Mouse (Mus musculus) thymus, adult 18-20 months (tissue): ENCODE data around the gene Ppp2r5b.

Experiments used
- DNase-seq, 2 experiments: peaks; one replicate each; pipeline ENCODE4 v3.0.0; 2022; ENCODE audit warnings: mixed read lengths in 2 of 2

The Ppp2r5b gene

DNA sequence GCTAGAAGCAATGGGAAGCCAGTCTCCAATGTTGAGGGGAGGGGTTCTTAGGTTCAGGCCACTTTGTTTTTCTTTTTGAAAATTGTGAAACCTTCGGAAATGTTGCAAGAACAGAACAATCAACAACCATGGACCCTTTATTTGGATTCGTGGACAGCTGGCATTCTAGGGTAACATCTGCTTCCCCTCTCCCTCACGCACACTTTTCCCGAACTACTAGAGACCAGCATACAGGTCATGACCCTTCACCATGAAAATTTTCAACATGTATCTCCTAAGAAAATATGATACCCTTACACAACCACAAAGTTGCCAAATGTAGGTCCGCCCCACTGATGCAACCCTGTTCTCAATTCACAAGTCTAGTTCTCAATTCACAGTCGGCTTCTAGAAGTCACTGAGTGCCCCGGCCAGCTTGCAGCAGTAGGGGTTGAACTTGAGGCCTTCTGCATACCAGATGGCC is 33.0 kb upstream of the Ppp2r5b start:
- no peak for DNase-seq

- DNase-seq = peak; percentile 64 to 72
Measured at GRCm38 (mm10) chr19:6268170-6268528, 32.5 kb upstream of the Ppp2r5b start.

DNA sequence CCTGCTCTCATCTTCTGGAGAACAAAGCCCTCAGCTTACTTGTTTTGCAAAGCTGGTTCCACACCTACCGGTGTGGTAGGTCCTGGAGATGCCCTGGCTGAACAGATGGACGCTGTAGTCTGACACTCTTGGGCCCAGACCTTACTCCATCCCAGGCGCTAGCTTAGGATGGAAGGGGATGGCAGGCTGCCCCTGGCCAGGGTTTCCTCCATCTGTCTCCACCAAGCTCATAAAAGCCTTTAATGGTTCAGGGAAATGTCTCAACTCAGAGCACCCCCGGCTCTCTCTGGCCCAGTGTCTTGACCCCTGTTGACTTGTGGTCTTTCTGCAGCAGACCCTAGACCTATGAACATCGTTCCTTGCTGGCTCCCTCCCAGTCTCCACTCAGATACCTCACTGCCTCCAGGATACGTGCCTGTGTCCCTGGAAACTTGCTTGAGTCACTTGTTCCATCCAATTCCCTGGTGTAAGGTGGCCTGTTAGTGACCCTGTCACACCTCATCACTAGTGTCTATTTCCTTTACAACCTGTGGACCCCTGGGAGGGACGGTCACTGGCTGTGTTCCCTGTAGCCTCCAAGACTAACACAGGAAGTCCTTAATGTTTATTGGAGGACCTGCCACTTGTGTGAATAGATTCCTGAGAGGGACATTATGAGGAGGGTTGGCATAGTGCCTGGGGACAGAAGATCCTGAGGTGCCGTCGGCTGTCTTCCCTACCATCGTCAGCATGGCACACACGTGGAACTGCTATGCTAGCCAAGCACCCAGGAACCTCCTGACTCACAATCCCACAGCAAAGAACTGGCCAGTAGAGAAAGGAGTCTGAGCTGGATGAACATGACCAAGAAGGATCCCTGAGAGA is 31.9 kb upstream of the Ppp2r5b start:
- no peak for DNase-seq

GRCm38 (mm10) chr19:6265727-6266182 is 30.1 kb upstream of the Ppp2r5b start:
- DNase-seq = no peak

GRCm38 (mm10) chr19:6264945-6265344 is 29.3 kb upstream of the Ppp2r5b start:
- no peak for DNase-seq

DNA sequence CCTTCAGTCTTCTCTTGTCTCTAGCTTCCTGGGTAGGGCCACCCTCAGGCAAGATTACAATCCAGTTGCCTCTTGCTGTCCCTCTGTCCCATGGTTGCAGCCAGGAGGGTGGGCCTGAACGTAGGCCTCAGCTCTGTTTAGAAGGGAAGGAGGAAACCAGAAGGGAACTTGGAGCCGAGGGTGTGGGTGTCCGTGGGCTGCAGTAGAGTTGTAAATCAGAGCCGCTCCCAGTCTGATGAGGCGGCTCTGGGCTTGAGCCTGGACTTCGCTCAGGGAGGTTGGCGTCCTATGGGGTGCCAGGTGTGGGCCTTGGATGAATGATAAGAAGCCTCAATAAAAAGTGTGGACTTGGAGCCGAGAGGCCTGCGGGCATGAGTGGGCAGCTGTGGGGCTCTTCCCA is 28.5 kb upstream of the Ppp2r5b start:
- no peak for DNase-seq

DNA sequence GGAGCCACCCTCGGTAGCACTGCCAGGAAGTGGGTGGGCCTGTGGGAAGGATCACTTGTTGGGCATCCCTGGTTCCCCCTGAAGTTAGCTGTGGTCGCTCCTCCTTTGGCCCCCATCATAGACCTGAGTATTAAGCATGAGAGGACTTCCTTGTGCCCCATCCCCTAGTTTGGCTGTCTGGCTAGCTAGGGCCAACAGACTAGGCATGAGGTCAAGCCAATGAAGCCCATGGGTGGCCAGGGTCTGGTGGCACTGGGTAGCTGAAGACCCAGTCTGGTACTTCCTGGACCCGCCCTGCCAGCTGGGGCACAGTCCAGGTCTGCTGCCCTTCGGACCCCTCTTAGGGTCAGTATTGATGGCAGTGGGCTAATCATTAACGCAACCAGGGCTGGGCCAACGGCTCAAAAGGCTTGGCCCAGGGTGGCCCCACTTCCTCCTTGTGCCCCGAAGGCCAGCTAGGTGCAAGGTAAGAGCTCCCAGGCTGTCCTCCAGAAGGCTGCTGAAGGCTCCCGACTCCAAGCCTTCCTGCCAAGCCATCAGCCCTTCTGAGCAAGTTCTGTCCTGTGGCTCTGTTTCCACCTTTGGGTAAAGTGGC is 27.3 kb upstream of the Ppp2r5b start:
- DNase-seq = no peak

DNA sequence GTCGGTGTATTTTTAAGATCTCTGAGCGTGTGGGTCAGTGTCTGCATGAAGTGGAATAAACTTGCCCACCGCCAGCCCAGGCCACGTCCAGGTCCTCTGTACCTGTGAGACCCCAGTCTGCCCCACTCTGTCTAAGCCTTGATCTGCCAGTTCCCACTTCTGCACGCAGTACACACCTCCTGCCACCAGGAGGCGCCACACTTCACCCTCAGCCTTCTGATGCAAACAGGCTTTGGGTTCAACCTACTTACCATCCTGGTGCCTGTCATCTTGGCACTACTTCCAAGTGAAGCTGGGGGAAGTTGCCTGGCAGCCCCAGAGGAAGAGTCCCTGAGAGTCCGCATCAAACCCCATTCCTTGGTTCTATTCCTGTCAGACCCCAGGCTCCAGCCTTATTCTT is 26.6 kb upstream of the Ppp2r5b start:
- DNase-seq = peak; percentile 52 to 53

GRCm38 (mm10) chr19:6261379-6261778 is 25.7 kb upstream of the Ppp2r5b start:
- DNase-seq = no peak

DNA sequence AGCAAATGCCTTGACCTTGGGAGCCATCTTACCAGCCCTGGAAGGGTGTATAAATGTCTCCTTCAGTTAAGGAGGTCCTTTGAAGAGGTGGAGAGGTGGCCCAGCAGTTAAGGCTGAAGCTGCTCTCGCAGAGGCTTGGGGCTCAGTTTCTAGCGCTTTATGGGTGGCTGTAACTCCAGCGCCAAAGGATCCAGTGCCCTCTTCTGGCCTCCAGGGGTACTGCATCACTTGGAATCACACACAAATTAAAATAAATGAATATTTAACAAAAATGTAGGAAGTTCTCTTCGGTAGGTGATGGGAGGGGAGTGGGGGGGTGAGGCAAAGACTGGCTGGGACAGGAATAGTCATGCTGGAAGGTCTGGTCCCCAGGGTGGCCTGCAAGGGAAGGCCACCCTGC is 25.3 kb upstream of the Ppp2r5b start:
- DNase-seq = no peak

- DNase-seq = no peak
Measured at GRCm38 (mm10) chr19:6260428-6260827, 24.8 kb upstream of the Ppp2r5b start.

DNA sequence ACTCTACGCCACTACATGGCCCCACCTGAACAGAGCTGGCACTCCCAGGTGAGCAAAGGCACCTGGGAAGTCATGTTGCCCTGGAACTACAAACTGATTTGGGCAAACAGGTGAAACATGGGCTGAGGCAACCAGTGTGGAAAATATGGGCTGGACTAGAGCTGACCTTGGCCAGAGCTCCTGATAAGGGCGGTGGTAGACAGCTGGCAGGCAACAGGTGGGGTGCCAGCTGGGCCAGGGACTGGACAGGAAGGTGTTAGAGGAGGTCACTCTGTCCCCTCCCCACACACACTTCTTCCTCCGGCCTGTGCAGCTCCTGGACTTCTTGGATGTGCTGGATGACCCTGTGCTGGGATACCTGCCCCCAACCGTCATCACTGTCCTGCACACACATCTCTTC is 17.3 kb upstream of the Ppp2r5b start:
- no peak for DNase-seq

GRCm38 (mm10) chr19:6247526-6248300 is 12.0 kb upstream of the Ppp2r5b start:
- no peak for DNase-seq

- DNase-seq = no peak
Measured at GRCm38 (mm10) chr19:6245806-6246205, 10.1 kb upstream of the Ppp2r5b start.

DNA sequence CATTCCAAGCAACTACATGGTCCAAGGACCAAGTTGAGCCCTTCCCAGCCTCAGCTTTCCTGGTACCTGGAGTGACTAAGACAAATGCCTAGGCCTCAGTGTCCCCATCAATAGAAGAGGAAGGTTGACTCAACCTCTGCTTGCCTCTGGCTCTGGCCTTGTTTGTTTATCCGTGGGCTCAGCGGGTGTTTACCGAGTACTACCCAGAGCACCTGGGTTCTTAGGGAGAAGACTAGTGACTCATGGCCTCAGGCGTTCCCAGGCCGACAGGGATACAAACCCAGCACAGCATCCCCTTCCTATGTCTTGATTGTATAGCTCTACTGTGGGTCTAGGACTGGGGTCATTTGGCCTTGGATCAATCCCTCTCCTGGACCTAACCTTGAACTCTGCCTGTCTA is 7.6 kb upstream of the Ppp2r5b start:
- DNase-seq = no peak

DNA sequence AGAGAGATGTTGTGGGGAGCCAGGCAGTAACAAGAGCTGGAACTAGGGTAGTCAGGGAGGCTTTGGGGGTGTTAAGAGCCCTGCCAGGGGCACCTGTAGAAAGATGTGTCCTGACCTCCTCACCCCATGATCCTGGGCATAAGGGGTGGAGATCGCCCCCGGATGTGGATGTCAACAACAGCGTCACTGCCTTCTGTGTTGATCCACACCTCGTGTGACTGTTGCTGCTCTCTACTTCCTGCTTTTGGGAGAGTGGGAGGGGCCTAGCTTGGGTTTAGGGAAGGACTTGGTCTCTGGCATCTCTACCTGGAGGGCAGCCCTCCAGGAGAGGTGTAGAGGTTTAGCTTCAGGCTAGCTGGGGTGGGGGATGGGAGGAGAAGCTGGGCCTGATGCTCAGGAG is 6.6 kb upstream of the Ppp2r5b start:
- DNase-seq = peak; percentile 42 to 71

DNA sequence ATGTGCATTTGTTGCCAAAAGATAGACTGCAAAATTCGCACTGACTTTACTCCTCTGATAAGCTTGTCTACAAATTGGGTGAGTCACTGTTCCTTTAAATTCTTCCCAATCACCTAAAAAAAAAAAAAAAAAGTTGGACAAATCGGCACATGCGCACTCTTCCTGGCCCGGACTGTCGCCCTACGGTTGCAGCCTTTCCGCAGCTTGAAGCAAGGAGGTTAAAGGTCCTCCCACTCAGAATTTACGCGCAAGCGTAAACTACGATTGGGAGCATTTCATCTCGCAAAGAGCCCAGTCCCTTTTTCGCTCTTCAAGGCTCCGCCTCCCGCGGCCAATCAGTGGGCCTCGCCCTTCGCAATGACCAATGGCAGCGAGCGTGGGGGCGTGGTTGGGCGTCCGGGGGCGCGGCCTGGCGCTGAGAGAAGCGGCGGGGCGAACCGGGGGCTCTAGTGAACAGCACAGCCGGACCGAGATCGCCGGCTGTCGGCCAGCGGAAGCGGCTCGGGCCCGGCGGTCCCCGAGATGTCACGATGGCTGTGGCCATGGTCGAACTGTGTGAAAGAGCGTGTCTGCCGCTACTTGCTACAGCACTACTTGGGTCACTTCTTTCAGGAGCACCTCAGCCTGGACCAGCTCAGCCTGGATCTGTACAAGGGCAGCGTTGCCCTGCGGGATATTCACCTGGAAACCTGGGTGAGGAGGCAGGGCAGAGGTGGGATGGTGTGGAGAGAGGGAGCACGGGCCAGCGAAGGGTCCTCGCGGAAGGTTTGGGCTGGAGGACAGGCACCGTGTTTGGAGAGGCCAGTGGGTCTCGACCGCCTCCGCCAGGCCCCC is 5.8 kb upstream of the Ppp2r5b start, which contains the start of gene Atg2a:
Gene Atg2a (plus strand): TSS at position 395 of the 834 bp plus-strand sequence.
- peak; percentile 97 to 99 for DNase-seq

GRCm38 (mm10) chr19:6240725-6241124 is 5.1 kb upstream of the Ppp2r5b start:
- DNase-seq = no peak

- no peak for DNase-seq
Measured at GRCm38 (mm10) chr19:6240136-6240535, 4.5 kb upstream of the Ppp2r5b start.

DNA sequence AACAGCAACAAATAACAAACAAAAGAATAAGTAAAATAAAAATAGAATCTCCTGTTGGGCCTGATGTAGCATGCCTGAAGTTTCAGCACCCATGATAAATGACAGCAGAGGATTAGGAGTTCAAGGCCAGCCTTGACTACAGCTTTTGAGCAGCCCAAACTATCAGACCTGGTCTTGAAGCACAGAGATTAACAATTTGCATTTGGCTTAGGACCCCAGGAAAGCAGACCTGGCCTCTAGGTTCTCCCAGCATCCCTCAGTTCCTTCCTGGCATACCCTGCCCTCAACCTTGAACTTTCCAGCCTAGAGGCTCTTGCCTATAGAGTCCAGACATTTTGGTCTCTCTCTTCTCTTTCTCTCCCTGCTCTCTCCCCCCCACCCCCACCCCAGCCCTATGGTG is 3.1 kb upstream of the Ppp2r5b start:
- DNase-seq = no peak

- DNase-seq = no peak
Measured at GRCm38 (mm10) chr19:6236842-6237241, 1.2 kb upstream of the Ppp2r5b start.

DNA sequence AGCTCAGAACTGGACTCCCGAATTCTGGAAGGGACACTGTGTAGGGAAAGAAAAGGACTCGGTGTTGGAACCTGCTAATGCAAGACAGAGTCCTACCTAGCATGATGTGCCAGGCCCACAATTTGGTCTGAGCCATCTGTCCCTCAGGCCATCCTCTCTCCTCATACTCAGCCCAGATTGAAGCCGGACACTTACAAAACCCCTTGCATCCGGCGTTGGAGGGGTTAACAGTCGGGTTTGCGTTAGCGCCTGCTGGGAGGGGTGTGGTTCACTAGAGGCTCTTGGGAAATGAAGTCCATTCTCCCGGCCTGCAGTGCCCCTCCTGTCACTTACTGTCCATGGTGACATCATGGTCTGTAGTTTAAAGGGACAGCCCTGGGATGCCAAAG is 375 bp upstream of the Ppp2r5b start:
- peak; percentile 78 to 89 for DNase-seq
